Mouse (Mus musculus): Measurements from ENCODE around the gene Sacs. TPM values are rescaled to one million over a fixed set of nuclear protein-coding genes. Genes with fewer than 3 reads are reported as not detected.
A peak's percentile ranks its signal among the peaks of the same experiment; 100 is the strongest.

Gene Sacs
- polyA plus RNA-seq, 1 experiment from 2014 or later = 5.7 TPM

GRCm38 (mm10) chr14:61160920-61161319 lies 22.7 kb downstream of the Sacs start:
- ChIA-PET CTCF (interaction anchor here (1.7 kb wide), 1 partner anchor 134 kb away, joined by 3 read pairs; no protein-coding TSS in a partner anchor), POLR2A (no interaction called here)
- in situ Hi-C loops (cut with MboI; ENCODE audit: low pct_unique_long_range_greater_than_20kb) = no loop called here
- peaks cover 6% of the 10 kb centered on the region for H3K27me3 ChIP-seq
- ATAC-seq (no peak), DNase-seq (ENCODE audit: low read depth, low spot score) (no peak)
- TF ChIP-seq CTCF (IDR thresholded peaks at IDR 0.05) = no peak

- no peak for DNase-seq (ENCODE audit: low read depth, low spot score)
- H3K27me3 ChIP-seq = peaks cover 11% of the 10 kb centered on the region
- POLR2A ChIA-PET = no interaction called here
- CTCF ChIA-PET = interaction anchor here (0.6 to 1.7 kb wide), 2 partner anchors 23 to 133 kb away, joined by 3 read pairs; partner anchors contain the start of gene Sacs
- in situ Hi-C loops (cut with MboI; ENCODE audit: low pct_unique_long_range_greater_than_20kb) = no loop called here
- TF ChIP-seq CTCF (IDR thresholded peaks at IDR 0.05) = no peak
- peak; percentile 85 for ATAC-seq
Observed at GRCm38 (mm10) chr14:61161367-61162334, 23.4 kb downstream of the Sacs start.

GRCm38 (mm10) chr14:61164461-61164860 lies 26.2 kb downstream of the Sacs start:
- H3K27me3 ChIP-seq = peaks cover 9% of the 10 kb centered on the region
- no peak for DNase-seq (ENCODE audit: low read depth, low spot score)
- no peak for TF ChIP-seq CTCF (IDR thresholded peaks at IDR 0.05)
- CTCF ChIA-PET = no interaction called here
- in situ Hi-C loops (cut with MboI; ENCODE audit: low pct_unique_long_range_greater_than_20kb) = no loop called here
- no peak for ATAC-seq
- POLR2A ChIA-PET = no interaction called here

GRCm38 (mm10) chr14:61165929-61166328 lies 27.7 kb downstream of the Sacs start:
- DNase-seq (ENCODE audit: low read depth, low spot score) = no peak
- ATAC-seq = no peak
- CTCF ChIA-PET = no interaction called here
- in situ Hi-C loops (cut with MboI; ENCODE audit: low pct_unique_long_range_greater_than_20kb) = no loop called here
- no peak for TF ChIP-seq CTCF (IDR thresholded peaks at IDR 0.05)
- POLR2A ChIA-PET = no interaction called here
- H3K27me3 ChIP-seq = peaks cover 9% of the 10 kb centered on the region

GRCm38 (mm10) chr14:61171261-61171970 lies 33.2 kb downstream of the Sacs start:
- TF ChIP-seq CTCF (IDR thresholded peaks at IDR 0.05) = no peak
- ChIA-PET POLR2A (no interaction called here), CTCF (interaction anchor here (1.2 kb wide), 1 partner anchor 12 kb away, joined by 6 read pairs; no protein-coding TSS in a partner anchor)
- ATAC-seq (no peak), DNase-seq (ENCODE audit: low read depth, low spot score) (no peak)
- peaks cover 4% of the 10 kb centered on the region for H3K27me3 ChIP-seq
- in situ Hi-C loops (cut with MboI; ENCODE audit: low pct_unique_long_range_greater_than_20kb) = no loop called here

GRCm38 (mm10) chr14:61172548-61173158 lies 34.4 kb downstream of the Sacs start:
- in situ Hi-C loops (cut with MboI; ENCODE audit: low pct_unique_long_range_greater_than_20kb) = no loop called here
- CTCF ChIA-PET = no interaction called here
- ATAC-seq (peak; percentile 96), DNase-seq (ENCODE audit: low read depth, low spot score) (peak; percentile 94)
- TF ChIP-seq CTCF (IDR thresholded peaks at IDR 0.05) = no peak
- POLR2A ChIA-PET = interaction anchor here (0.6 kb wide), 1 partner anchor 391 kb away, joined by 3 read pairs; no protein-coding TSS in a partner anchor
- no peaks in the 10 kb centered on the region for H3K27me3 ChIP-seq

DNA sequence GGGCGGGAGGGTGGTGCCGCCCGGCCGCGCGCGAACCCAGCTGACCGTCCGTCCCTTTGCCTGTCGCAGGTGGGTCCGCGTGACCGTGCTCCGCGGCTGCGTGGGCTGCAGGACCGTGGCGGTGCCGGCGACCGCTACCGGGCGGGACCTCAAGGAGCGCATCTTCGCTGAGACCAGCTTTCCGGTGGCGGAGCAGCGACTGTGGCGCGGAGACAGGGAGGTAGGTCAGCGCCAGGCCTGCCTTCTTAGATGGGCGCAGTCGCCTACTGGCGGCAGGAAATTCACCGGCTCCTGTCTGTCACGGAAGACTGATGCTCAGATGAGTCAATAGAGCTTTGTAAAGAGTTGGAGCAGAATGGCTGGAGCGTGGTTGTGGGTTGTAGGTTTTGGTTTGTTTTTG lies 35.0 kb downstream of the Sacs start:
- DNase-seq (ENCODE audit: low read depth, low spot score) = peak; percentile 39
- H3K27me3 ChIP-seq = no peaks in the 10 kb centered on the region
- no peak for TF ChIP-seq CTCF (IDR thresholded peaks at IDR 0.05)
- ATAC-seq = peak; percentile 77
- POLR2A ChIA-PET = interaction anchor here (0.6 kb wide), 1 partner anchor 392 kb away, joined by 3 read pairs; no protein-coding TSS in a partner anchor
- CTCF ChIA-PET = no interaction called here
- in situ Hi-C loops (cut with MboI; ENCODE audit: low pct_unique_long_range_greater_than_20kb) = no loop called here

DNA sequence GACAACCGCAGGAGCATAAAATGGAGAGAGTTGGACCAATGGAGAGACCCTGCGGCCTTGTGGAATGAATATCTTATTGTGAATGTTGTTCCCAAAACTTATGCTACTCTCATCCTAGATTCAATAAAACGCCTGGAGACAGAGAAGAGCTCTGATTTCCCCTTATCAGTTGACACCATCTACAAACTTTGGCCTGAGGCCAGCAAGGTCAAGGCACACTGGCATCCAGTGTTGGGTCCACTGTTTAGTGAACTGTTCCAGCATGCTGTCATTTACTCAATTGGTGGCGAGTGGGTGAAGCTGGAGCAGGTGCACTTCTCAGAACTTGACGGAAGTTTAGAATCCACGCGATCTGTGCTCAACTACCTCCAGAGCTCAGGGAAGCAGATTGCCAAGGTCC lies 53.6 kb downstream of the Sacs start:
- in situ Hi-C loops (cut with MboI; ENCODE audit: low pct_unique_long_range_greater_than_20kb) = no loop called here
- no peaks in the 10 kb centered on the region for H3K27me3 ChIP-seq
- no peak for DNase-seq (ENCODE audit: low read depth, low spot score)
- POLR2A ChIA-PET = no interaction called here
- TF ChIP-seq CTCF (IDR thresholded peaks at IDR 0.05) = no peak
- no peak for ATAC-seq
- CTCF ChIA-PET = no interaction called here

DNA sequence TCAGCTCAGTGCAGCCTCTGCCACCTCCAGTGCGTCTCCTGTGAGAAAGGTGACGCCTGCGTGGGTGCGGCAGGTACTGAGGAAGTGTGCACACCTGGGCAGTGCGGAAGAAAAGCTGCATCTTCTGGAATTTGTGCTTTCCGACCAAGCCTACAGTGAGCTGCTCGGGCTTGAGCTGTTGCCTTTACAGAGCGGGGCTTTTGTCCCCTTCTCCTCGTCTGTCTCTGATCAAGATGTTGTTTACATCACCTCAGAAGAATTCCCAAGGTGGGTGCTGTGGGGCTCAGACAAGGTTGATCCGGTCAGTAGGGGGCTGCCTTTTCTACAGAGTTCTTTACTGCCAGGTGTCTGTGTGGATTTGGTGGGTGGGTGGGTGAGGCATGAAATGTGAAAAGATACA lies 54.1 kb downstream of the Sacs start:
- DNase-seq (ENCODE audit: low read depth, low spot score) (no peak), ATAC-seq (no peak)
- CTCF ChIA-PET = no interaction called here
- in situ Hi-C loops (cut with MboI; ENCODE audit: low pct_unique_long_range_greater_than_20kb) = no loop called here
- no peaks in the 10 kb centered on the region for H3K27me3 ChIP-seq
- POLR2A ChIA-PET = no interaction called here
- TF ChIP-seq CTCF (IDR thresholded peaks at IDR 0.05) = no peak

DNA sequence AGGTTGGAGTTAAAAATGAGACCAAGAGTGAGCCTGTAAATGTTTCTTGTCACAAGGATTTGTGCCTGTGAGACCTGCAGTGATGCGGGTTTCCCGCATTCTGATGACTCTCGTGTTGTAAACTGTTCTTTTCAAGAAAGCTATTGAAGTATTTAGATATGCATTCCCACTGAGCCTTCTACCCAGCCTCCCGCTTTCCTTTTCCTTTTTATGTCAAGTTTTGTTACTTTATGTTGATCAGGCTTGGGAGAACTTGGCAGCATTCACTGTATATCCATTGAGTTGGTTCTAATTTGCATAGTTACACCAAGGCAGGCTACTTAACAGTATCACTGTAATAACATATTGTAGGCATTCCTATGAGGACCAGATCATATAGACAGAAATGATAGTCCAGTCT lies 56.2 kb downstream of the Sacs start:
- TF ChIP-seq CTCF (IDR thresholded peaks at IDR 0.05) = no peak
- no peaks in the 10 kb centered on the region for H3K27me3 ChIP-seq
- ATAC-seq (no peak), DNase-seq (ENCODE audit: low read depth, low spot score) (no peak)
- ChIA-PET POLR2A (no interaction called here), CTCF (interaction anchor here (1.5 kb wide), 1 partner anchor 11 kb away, joined by 4 read pairs; no protein-coding TSS in a partner anchor)
- in situ Hi-C loops (cut with MboI; ENCODE audit: low pct_unique_long_range_greater_than_20kb) = no loop called here

All from Patski (cell line).